Mouse (Mus musculus): ENCODE measurements around the gene Lmbr1l. TPM values are rescaled to one million over a fixed set of nuclear protein-coding genes. Genes with fewer than 3 reads are reported as not detected.

The Lmbr1l gene
- total RNA-seq, 2 experiments from 2014 or later: 17.8 to 19.1 TPM

DNA sequence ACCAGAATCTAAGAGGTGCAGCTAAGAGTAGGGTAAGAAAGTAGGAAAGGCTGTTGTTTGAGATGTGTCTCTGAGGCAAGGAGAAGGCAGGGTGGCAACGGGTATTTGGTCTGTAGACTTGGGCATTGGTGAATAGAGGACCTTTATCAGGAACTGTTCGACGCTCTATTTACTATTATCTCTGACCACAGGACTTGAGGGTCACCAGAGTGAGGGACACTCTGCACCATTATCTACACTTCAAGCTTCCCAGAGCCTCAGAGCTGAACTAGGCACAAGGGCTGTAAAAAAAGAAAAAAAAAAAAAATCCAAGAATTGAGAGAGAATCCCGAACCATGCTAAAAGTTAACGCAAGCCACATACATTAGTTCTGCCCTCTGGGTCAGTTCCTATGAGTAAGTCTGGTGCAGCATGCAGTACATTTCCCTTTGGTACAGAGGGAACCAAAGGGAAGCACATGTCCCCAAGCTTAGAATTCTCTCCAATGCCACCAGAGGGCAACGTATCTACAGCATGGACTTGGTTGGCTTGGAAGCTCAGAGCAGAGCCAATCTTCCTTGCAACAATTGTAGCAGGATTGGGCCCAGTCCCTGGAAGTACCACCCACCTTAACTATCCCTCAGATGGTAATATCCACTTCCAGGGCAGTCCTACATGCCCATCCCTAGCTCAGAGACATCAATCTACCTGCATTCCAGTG is 26.0 kb downstream of the Lmbr1l start:
- TF ChIP-seq CTCF (IDR thresholded peaks at IDR 0.05): peak; percentile 89
- Histone ChIP-seq H3K4me3 (no peak overlapping the region), H3K27ac (no peak overlapping the region)
- peak; percentile 38 to 61 for DNase-seq (ENCODE audit: extremely low spot score in 1 of 2, low spot score in 2 of 2)
- intact Hi-C loops (cut with DNase I): loop anchor here (1.0 to 10.0 kb wide), 3 partner anchors 36 to 313 kb away; no protein-coding TSS in a partner anchor

- intact Hi-C loops (cut with DNase I): loop anchor here (10.0 kb wide), 1 partner anchor 314 kb away; no protein-coding TSS in a partner anchor
- no peak for DNase-seq (ENCODE audit: extremely low spot score in 1 of 2, low spot score in 2 of 2)
- Histone ChIP-seq H3K27ac (no peak overlapping the region), H3K4me3 (no peak overlapping the region)
- no peak for TF ChIP-seq CTCF (IDR thresholded peaks at IDR 0.05)
Measured at GRCm38 (mm10) chr15:98891198-98891742, 26.8 kb downstream of the Lmbr1l start.

- Histone ChIP-seq H3K27ac (no peak overlapping the region), H3K4me3 (no peak overlapping the region)
- intact Hi-C loops (cut with DNase I): no loop called here
- no peak for TF ChIP-seq CTCF (IDR thresholded peaks at IDR 0.05)
- DNase-seq (ENCODE audit: extremely low spot score in 1 of 2, low spot score in 2 of 2): no peak
Measured at GRCm38 (mm10) chr15:98887526-98887925, 30.5 kb downstream of the Lmbr1l start.

GRCm38 (mm10) chr15:98886667-98887387 is 31.2 kb downstream of the Lmbr1l start:
- intact Hi-C loops (cut with DNase I): no loop called here
- H3K4me3 ChIP-seq: no peak overlapping the region
- no peak for DNase-seq (ENCODE audit: extremely low spot score in 1 of 2, low spot score in 2 of 2)
- TF ChIP-seq CTCF (IDR thresholded peaks at IDR 0.05): no peak; the same call in 1 of the 2 replicates
- H3K27ac ChIP-seq: no peak overlapping the region

GRCm38 (mm10) chr15:98884106-98884505 is 33.9 kb downstream of the Lmbr1l start:
- no peak for TF ChIP-seq CTCF (IDR thresholded peaks at IDR 0.05)
- H3K4me3 ChIP-seq: no peak overlapping the region
- no peak overlapping the region for H3K27ac ChIP-seq
- no peak for DNase-seq (ENCODE audit: extremely low spot score in 1 of 2, low spot score in 2 of 2)
- intact Hi-C loops (cut with DNase I): loop anchor here (5.0 kb wide), 1 partner anchor 33 kb away; the partner anchor contains the start of gene Lmbr1l

GRCm38 (mm10) chr15:98883661-98884060 is 34.4 kb downstream of the Lmbr1l start:
- TF ChIP-seq CTCF (IDR thresholded peaks at IDR 0.05): no peak
- Histone ChIP-seq H3K27ac (no peak overlapping the region), H3K4me3 (no peak overlapping the region)
- DNase-seq (ENCODE audit: extremely low spot score in 1 of 2, low spot score in 2 of 2): no peak
- intact Hi-C loops (cut with DNase I): loop anchor here (5.0 kb wide), 1 partner anchor 34 kb away; the partner anchor contains the start of gene Lmbr1l

DNA sequence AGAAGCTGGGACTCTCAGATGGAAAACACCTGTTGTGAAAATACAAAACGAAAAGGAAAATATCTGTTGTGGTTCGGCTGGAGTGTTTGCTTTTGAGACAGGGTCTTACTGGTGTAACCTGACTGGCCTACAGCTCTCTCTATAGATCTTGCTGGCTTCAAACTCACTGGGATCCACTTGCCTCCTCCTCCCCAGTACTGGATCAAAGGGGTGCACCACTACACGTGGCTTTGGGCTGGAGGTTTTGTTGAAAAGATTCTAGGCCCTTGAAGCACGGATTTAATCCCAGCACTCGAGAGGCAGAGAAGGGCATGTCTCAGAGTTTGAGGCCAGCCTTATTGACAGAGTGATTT is 36.4 kb downstream of the Lmbr1l start:
- Histone ChIP-seq H3K27ac (no peak overlapping the region), H3K4me3 (peak overlapping the region; percentile 75)
- no peak for TF ChIP-seq CTCF (IDR thresholded peaks at IDR 0.05)
- intact Hi-C loops (cut with DNase I): loop anchor here (5.0 kb wide), 1 partner anchor 36 kb away; the partner anchor contains the start of gene Lmbr1l
- DNase-seq (ENCODE audit: extremely low spot score in 1 of 2, low spot score in 2 of 2): no peak

GRCm38 (mm10) chr15:98880978-98881655 is 36.9 kb downstream of the Lmbr1l start:
- Histone ChIP-seq H3K27ac (peak overlapping the region; percentile 60), H3K4me3 (peak overlapping the region; percentile 75)
- peak; percentile 27 for TF ChIP-seq CTCF (IDR thresholded peaks at IDR 0.05)
- DNase-seq (ENCODE audit: extremely low spot score in 1 of 2, low spot score in 2 of 2): peak; percentile 81 to 88
- intact Hi-C loops (cut with DNase I): loop anchor here (5.0 kb wide), 1 partner anchor 36 kb away; the partner anchor contains the start of gene Lmbr1l

- H3K27ac ChIP-seq: no peak overlapping the region
- TF ChIP-seq CTCF (IDR thresholded peaks at IDR 0.05): peak; percentile 94
- no peak overlapping the region for H3K4me3 ChIP-seq
- intact Hi-C loops (cut with DNase I): loop anchor here (2.0 kb wide), 1 partner anchor 51 kb away; no protein-coding TSS in a partner anchor
- no peak for DNase-seq (ENCODE audit: extremely low spot score in 1 of 2, low spot score in 2 of 2)
Measured at GRCm38 (mm10) chr15:98877331-98877730, 40.7 kb downstream of the Lmbr1l start.

- peak; percentile 15 for TF ChIP-seq CTCF (IDR thresholded peaks at IDR 0.05)
- Histone ChIP-seq H3K4me3 (peak overlapping the region; percentile 85), H3K27ac (peak overlapping the region; percentile 100)
- peak; percentile 89 to 92 for DNase-seq (ENCODE audit: extremely low spot score in 1 of 2, low spot score in 2 of 2)
- intact Hi-C loops (cut with DNase I): loop anchor here (5.0 kb wide), 1 partner anchor 120 kb away; no protein-coding TSS in a partner anchor
Measured at GRCm38 (mm10) chr15:98871916-98872888, 45.8 kb downstream of the Lmbr1l start.

All from left cerebral cortex, adult 2 months (tissue).